Mouse (Mus musculus) neural tube, embryonic 13.5 days (tissue): ENCODE measurements around the gene Fads3. TPM values are rescaled to one million over a fixed set of nuclear protein-coding genes. Genes with fewer than 3 reads are reported as not detected.

ENCODE experiments used
- ATAC-seq: fragments of 200-750 bp; cut with Nextera tagmentation; 2 replicates; pipeline ENCODE4 v1.8.0; 2017; ENCODE audit warnings: low read depth, mild to moderate bottlenecking, moderate TSS enrichment, moderate library complexity
- H3K27ac ChIP-seq: fragments of 300-500 bp; sonication (generic); replicated peaks from 2 replicates; pipeline ENCODE4 v1.5.1; 2015; ENCODE audit warnings: moderate library complexity, mild to moderate bottlenecking, inconsistent platforms
- H3K27me3 ChIP-seq: fragments of 300-500 bp; sonication (generic); 2 replicates; pipeline ENCODE4 v1.6.1; 2015; ENCODE audit warnings: mild to moderate bottlenecking, inconsistent platforms
- H3K36me3 ChIP-seq: fragments of 300-500 bp; sonication (generic); 2 replicates; pipeline ENCODE4 v1.6.1; 2015; ENCODE audit warnings: mild to moderate bottlenecking, inconsistent platforms
- H3K4me1 ChIP-seq: fragments of 300-500 bp; sonication (generic); replicated peaks from 2 replicates; pipeline ENCODE4 v1.6.1; 2015; ENCODE audit warnings: inconsistent platforms
- H3K4me2 ChIP-seq: fragments of 300-500 bp; sonication (generic); 2 replicates; pipeline ENCODE4 v1.6.1; 2015; ENCODE audit warnings: inconsistent platforms, mild to moderate bottlenecking, moderate library complexity
- H3K4me3 ChIP-seq: fragments of 300-500 bp; sonication (generic); 2 replicates; pipeline ENCODE4 v1.5.1; 2015; ENCODE audit warnings: mild to moderate bottlenecking, inconsistent platforms
- H3K9ac ChIP-seq: fragments of 300-500 bp; sonication (generic); 2 replicates; pipeline ENCODE4 v1.6.1; 2015; ENCODE audit warnings: moderate library complexity, mild to moderate bottlenecking, inconsistent platforms
- H3K9me3 ChIP-seq: fragments of 300-500 bp; sonication (generic); 2 replicates; pipeline ENCODE4 v1.6.1; 2016; ENCODE audit warnings: inconsistent platforms
- WGBS: fragments of 180-500 bp; shearing (Covaris S2); methylation state at CpG from one replicate; pipeline ENCODE4 v1.1.7; 2015; 5-methylcytosine and 5-hydroxymethylcytosine counted together
- polyA plus RNA-seq: library from polyadenylated mRNA; unstranded; fragments of >200 nt; fragmentation: Nextera tagmentation; extraction: Ambion mirVana; gene quantifications from 2 replicates; pipeline ENCODE4 v1.2.1, GENCODE M21; 2015

Gene Fads3
- polyA plus RNA-seq, 1 experiment from 2014 or later: 19.1 TPM

- Histone ChIP-seq H3K27me3 (no peaks in the 10 kb centered on the region), H3K4me2 (no peak overlapping the region), H3K27ac (no peak overlapping the region), H3K9me3 (no peaks in the 10 kb centered on the region), H3K36me3 (peaks cover 86% of the 10 kb centered on the region), H3K9ac (no peak overlapping the region), H3K4me3 (no peak overlapping the region), H3K4me1 (peaks cover 25% of the 10 kb centered on the region)
- no peak for ATAC-seq
- WGBS: 84% methylated on average over 10 of the region's 10 CpGs
These were observed 23.0 kb downstream of the Fads3 start for GRCm38 (mm10) chr19:10064173-10065012.

DNA sequence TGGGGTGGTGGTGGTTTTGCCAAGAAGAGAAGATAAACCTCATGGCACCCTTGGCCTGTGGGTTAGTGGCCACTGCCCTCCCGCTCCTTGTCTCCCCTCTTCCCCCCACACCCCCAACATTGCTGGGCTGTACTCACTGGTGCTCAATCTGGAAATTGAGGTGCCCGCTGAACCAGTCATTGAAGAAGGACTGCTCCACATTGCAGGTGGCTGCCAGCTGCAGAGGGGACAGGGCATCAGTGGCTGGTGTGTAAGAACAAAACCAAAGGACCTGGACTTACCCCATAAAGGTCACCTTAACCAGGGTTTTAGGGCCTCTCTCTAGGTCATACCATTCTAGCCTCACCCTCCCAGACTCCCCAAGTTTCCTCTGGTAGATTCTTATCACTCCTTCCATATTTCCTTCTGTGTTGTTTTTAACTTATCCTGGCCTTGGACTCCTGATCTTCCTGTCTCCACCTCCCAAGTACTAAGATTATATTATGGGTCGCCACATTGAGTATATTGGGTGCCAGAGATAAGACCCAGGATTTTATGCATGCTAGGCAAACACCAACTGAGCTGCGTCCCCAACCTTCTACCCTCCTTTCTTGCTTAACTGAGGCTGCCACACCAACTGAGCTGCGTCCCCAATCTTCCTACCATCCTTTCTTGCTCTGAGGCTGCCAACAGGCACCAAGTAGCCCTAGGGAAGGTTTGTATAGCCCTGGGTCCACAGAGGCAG lies 24.3 kb downstream of the Fads3 start:
- peaks cover 99% of the 10 kb centered on the region for H3K36me3 ChIP-seq
- 95% methylated on average over 5 of the region's 5 CpGs for WGBS
- H3K27ac ChIP-seq: no peak overlapping the region
- H3K4me1 ChIP-seq: peaks cover 24% of the 10 kb centered on the region
- H3K9ac ChIP-seq: no peak overlapping the region
- no peak overlapping the region for H3K4me2 ChIP-seq
- H3K27me3 ChIP-seq: no peaks in the 10 kb centered on the region
- no peak for ATAC-seq
- H3K9me3 ChIP-seq: no peaks in the 10 kb centered on the region
- H3K4me3 ChIP-seq: no peak overlapping the region

DNA sequence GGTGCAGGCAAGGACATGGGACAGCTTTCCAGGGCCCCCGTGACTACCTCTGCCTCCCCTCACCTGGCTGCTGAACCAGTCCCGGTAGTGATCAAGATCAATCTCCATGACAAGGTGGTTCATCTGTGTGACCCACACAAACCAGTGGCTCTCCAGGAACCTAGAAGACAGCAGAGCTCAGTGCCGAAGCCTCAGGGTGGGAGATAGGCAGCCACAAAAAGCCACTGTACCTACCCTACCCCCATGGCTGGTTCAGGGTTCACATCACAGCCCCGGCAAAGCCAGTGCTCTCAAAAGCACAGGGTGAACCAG lies 24.8 kb downstream of the Fads3 start:
- H3K4me3 ChIP-seq: no peak overlapping the region
- H3K4me1 ChIP-seq: peaks cover 19% of the 10 kb centered on the region; the same call in 1 of the 2 replicates
- 95% methylated on average over 4 of the region's 4 CpGs for WGBS
- no peaks in the 10 kb centered on the region for H3K9me3 ChIP-seq
- no peak overlapping the region for H3K4me2 ChIP-seq
- ATAC-seq: no peak
- no peak overlapping the region for H3K9ac ChIP-seq
- H3K36me3 ChIP-seq: peaks cover 100% of the 10 kb centered on the region
- H3K27ac ChIP-seq: no peak overlapping the region
- no peaks in the 10 kb centered on the region for H3K27me3 ChIP-seq

DNA sequence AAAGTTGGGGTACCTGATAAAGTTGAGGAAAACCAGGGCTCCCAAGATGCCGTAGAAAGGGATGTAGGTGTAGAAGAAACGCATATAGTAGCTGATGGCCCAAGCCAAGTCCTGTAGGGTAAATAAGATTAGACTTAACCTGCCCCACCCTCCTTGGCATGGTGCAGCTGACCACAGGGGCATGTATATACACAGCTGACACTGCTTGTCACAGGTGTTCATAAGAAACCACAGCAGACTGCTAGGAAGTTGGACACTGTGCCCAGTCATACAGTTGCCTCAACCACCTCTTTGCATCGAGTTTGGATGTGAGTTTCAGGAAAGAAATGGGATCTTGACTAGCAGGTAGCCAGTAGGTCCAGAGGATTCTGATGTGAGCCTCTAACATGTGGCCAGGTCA lies 25.1 kb downstream of the Fads3 start:
- no peak overlapping the region for H3K9ac ChIP-seq
- H3K27ac ChIP-seq: no peak overlapping the region
- no peak overlapping the region for H3K4me3 ChIP-seq
- peaks cover 15% of the 10 kb centered on the region; the same call in 1 of the 2 replicates for H3K4me1 ChIP-seq
- H3K27me3 ChIP-seq: no peaks in the 10 kb centered on the region
- ATAC-seq: no peak
- H3K9me3 ChIP-seq: no peaks in the 10 kb centered on the region
- H3K4me2 ChIP-seq: no peak overlapping the region
- peaks cover 100% of the 10 kb centered on the region for H3K36me3 ChIP-seq
- 99% methylated on average over 3 of the region's 3 CpGs for WGBS

DNA sequence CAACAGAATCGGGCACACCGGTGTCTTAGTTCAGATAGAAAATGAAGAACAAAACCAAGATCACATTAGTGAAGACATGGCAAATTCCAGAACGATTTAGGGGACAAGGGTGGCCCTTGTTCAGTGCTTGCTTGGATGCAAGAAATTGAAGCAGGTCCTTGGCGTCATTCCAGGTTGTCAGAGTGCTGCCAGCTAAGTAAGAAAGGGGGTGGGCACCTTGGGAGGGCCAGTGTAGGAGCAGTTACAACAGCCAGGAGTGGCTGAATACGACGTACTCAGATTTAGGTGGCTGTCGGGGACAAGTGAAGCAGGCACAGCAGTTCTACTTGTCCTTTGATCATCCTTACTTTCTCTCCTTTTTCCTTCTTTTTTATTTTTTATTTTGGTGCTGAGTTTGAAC lies 26.3 kb downstream of the Fads3 start:
- H3K4me1 ChIP-seq: peaks cover 15% of the 10 kb centered on the region; the same call in 1 of the 2 replicates
- no peak overlapping the region for H3K4me2 ChIP-seq
- H3K27me3 ChIP-seq: no peaks in the 10 kb centered on the region
- no peak for ATAC-seq
- H3K27ac ChIP-seq: no peak overlapping the region
- peaks cover 100% of the 10 kb centered on the region for H3K36me3 ChIP-seq
- 80% methylated on average over 7 of the region's 7 CpGs for WGBS
- H3K4me3 ChIP-seq: no peak overlapping the region
- no peaks in the 10 kb centered on the region for H3K9me3 ChIP-seq
- H3K9ac ChIP-seq: no peak overlapping the region

- Histone ChIP-seq H3K27me3 (no peaks in the 10 kb centered on the region), H3K4me3 (no peak overlapping the region), H3K4me1 (peaks cover 11% of the 10 kb centered on the region; the same call in 1 of the 2 replicates), H3K9me3 (no peaks in the 10 kb centered on the region), H3K27ac (no peak overlapping the region), H3K4me2 (no peak overlapping the region), H3K36me3 (peaks cover 100% of the 10 kb centered on the region), H3K9ac (no peak overlapping the region)
- 98% methylated on average over 8 of the region's 8 CpGs for WGBS
- no peak for ATAC-seq
These were observed 29.0 kb downstream of the Fads3 start for GRCm38 (mm10) chr19:10070186-10070980.

DNA sequence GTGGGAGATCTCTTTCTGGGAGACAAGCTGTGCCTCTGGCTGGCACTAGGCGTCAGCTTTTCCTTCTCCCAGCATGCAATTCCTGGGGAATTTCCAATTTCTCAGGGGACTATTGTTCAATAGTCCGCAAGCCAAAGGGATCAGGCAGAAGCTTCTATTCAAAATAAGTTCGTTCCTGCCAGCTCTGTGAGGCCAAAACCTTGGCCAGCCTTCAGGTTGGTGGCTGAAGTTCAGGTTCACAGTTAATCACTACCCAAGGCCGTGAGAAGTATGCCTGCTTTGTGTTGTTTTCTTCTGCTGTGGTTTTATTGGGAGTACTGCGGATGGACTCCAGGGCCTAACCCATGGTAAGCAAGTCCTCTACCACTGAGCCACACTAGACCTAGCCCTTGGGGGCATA lies 29.8 kb downstream of the Fads3 start:
- 74% methylated on average over 5 of the region's 5 CpGs for WGBS
- H3K27me3 ChIP-seq: no peaks in the 10 kb centered on the region
- H3K36me3 ChIP-seq: peaks cover 100% of the 10 kb centered on the region
- H3K27ac ChIP-seq: 0 out of 2 replicates have a peak overlapping the region, but pooled peaks have one; percentile 28
- no peak overlapping the region for H3K4me3 ChIP-seq
- H3K4me2 ChIP-seq: no peak overlapping the region
- no peak overlapping the region for H3K9ac ChIP-seq
- 0 out of 2 replicates have a peak, but pooled peaks have one; percentile 28 for ATAC-seq
- H3K4me1 ChIP-seq: peaks cover 11% of the 10 kb centered on the region; the same call in 1 of the 2 replicates
- H3K9me3 ChIP-seq: no peaks in the 10 kb centered on the region

- no peak for ATAC-seq
- Histone ChIP-seq H3K4me3 (no peak overlapping the region), H3K4me1 (peaks cover 11% of the 10 kb centered on the region; the same call in 1 of the 2 replicates), H3K36me3 (peaks cover 100% of the 10 kb centered on the region), H3K9me3 (no peaks in the 10 kb centered on the region), H3K27ac (peak overlapping the region; percentile 28; the same call in 1 of the 2 replicates), H3K4me2 (no peak overlapping the region), H3K27me3 (no peaks in the 10 kb centered on the region), H3K9ac (no peak overlapping the region)
- WGBS: 62% methylated on average over 4 of the region's 4 CpGs
These were observed 30.5 kb downstream of the Fads3 start for GRCm38 (mm10) chr19:10071892-10072291.

GRCm38 (mm10) chr19:10073145-10073544 lies 31.8 kb downstream of the Fads3 start:
- 88% methylated on average over 5 of the region's 5 CpGs for WGBS
- ATAC-seq: no peak
- no peaks in the 10 kb centered on the region for H3K27me3 ChIP-seq

GRCm38 (mm10) chr19:10078392-10078791 lies 37.0 kb downstream of the Fads3 start:
- Histone ChIP-seq H3K27ac (no peak overlapping the region), H3K4me1 (no peaks in the 10 kb centered on the region), H3K9ac (no peak overlapping the region), H3K27me3 (no peaks in the 10 kb centered on the region), H3K9me3 (no peaks in the 10 kb centered on the region), H3K4me3 (no peak overlapping the region), H3K36me3 (peaks cover 99% of the 10 kb centered on the region), H3K4me2 (no peak overlapping the region)
- 76% methylated on average over 6 of the region's 6 CpGs for whole genome bisulfite sequencing
- ATAC-seq: no peak

More at GRCm38 (mm10) chr19:10073145-10073544, 31.8 kb downstream of the Fads3 start:
- no peak overlapping the region for H3K4me2 ChIP-seq
- H3K4me1 ChIP-seq: peaks cover 3% of the 10 kb centered on the region; the same call in 1 of the 2 replicates
- H3K9ac ChIP-seq: no peak overlapping the region
- H3K9me3 ChIP-seq: no peaks in the 10 kb centered on the region
- H3K36me3 ChIP-seq: peaks cover 100% of the 10 kb centered on the region
- no peak overlapping the region for H3K27ac ChIP-seq
- H3K4me3 ChIP-seq: no peak overlapping the region

DNA sequence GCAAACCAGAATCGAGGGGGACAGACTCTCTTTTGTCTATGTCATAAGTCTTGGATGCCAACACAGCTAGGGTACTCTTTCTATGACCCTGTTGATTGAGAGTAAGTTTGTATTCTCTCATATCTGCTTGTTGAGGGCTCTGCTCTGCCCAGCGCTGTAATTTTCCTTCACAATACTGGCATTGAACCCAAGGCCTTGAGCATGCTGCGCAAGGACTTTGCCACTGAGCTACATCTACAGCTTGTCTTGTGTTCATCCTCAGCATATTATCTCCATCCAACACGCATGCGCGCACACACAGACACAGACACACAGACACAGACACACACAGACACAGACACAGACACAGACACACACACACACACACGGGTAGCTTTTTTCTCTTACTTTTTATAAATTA lies 39.0 kb downstream of the Fads3 start:
- 92% methylated on average over 7 of the region's 7 CpGs for WGBS

DNA sequence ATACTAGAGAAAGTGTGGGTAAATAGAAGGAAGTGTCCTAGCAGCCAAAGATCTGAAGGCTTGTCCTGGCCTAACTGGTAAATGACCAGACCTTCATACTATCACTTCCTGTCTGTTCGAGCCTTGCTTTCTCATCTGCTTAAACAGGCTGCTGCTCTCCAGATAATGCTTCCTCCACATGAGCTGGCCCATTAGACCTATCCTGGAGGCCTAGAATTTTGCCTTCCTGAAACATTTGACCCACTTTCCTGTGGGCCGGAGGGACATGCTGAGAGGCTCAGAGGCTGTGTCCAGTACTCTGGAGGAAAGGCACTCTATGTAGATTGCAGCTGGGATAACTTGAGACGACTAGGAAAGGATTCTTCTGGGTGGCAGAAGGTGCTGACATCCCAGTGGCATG lies 40.7 kb downstream of the Fads3 start:
- Histone ChIP-seq H3K4me2 (no peak overlapping the region), H3K4me3 (no peak overlapping the region), H3K27me3 (no peaks in the 10 kb centered on the region), H3K9me3 (no peaks in the 10 kb centered on the region), H3K9ac (no peak overlapping the region), H3K4me1 (no peaks in the 10 kb centered on the region), H3K36me3 (peaks cover 99% of the 10 kb centered on the region), H3K27ac (no peak overlapping the region)
- WGBS: 88% methylated on average over 3 of the region's 3 CpGs
- no peak for ATAC-seq

More for the DNA sequence above, 39.0 kb downstream of the Fads3 start:
- Histone ChIP-seq H3K27me3 (no peaks in the 10 kb centered on the region), H3K27ac (no peak overlapping the region), H3K4me2 (no peak overlapping the region), H3K9ac (no peak overlapping the region), H3K4me3 (no peak overlapping the region), H3K36me3 (peaks cover 99% of the 10 kb centered on the region), H3K4me1 (no peaks in the 10 kb centered on the region), H3K9me3 (no peaks in the 10 kb centered on the region)
- ATAC-seq: no peak
